Mouse (Mus musculus): ENCODE measurements around the gene P3h1.

The P3h1 gene

GRCm38 (mm10) chr4:119239181-119239682 lies 6.5 kb downstream of the P3h1 start:
- peak in 1 of 2 experiments; percentile 33 for DNase-seq

DNA sequence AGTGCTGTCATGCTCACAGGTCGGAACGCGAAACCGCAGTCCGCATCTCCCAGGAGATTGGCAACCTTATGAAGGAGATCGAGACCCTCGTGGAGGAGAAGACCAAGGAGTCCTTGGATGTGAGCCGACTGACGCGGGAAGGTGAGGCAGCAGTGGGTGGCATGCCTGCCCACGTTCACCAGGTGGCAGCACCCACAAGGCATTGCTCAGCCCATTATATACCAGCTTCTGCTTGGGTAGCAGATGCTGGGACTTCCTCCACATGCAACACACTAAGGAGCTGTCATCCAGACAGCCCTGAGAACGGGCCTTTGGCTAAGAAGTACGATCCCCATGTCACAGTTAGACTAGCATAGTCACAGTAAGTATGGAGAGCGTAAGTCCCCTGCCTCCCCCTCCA lies 8.9 kb downstream of the P3h1 start:
- DNase-seq, result peak in 1 of 2 experiments; percentile 51

GRCm38 (mm10) chr4:119242571-119242970 lies 9.9 kb downstream of the P3h1 start:
- DNase-seq, result peak in 1 of 2 experiments; percentile 42

GRCm38 (mm10) chr4:119244468-119245240 lies 11.9 kb downstream of the P3h1 start:
- DNase-seq, result no peak

DNA sequence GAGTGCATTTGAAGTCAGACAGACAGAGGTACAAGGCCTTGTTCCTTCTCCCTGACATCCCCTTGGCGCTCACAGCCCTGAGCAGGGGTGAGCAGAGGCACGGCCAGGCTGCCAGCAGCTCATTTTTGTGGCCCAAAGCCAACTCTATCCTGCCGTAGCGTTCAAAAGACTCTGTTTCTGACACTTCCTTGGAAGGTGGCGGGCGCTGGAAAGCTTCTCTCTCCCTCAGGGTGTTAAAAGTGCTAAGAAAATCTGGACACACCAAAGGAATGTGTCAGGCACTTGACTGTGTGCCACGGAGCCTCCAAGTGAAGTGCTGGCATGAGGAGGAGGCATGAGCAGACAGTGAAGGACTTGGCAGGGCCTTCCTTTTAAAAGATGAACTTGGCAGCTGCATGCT lies 12.8 kb downstream of the P3h1 start:
- peak in 1 of 2 experiments; percentile 28 for DNase-seq

DNA sequence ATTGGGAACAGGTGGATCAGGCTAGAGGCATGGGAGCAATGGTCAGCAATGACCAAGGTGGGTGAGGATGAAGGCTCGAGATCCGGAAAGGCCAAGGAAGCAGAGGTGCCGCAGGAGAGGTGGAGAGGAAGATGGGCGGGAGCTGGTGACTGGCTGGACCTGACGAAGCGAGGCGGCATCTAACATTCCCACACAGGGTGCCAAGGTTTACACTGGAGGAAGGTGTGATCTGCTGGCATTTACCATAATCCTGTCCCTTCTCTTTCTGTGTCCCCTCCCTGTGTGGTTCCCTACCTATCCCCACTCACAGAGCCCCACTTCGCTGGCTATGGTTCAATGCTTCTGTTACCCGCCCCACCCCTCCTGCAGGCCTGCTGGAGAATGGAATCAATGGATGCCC lies 13.2 kb downstream of the P3h1 start:
- no peak for DNase-seq

DNA sequence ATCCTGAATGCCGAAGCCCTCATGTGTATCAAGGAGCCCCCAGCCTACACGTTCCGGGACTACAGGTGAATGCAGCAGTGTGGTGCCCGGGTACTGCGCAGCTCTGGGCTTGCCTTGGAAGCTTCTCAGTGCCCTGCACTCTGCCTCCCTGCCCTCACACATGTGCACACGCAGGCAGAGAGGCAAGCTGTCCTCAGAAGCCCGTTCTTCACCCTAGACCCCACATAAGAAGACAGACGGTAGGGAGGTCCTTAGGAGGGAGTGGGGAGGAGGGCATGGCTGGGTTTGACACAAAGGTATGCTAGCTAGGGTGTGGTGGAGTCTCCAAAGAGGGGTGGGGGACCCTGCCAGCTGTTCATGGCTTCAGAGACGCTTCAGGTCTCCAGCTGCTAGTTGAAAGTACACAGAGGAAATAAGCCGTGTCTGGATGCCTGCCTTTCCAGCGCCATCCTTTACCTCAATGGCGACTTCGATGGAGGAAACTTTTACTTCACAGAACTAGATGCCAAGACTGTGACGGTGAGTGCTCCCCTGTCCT lies 14.0 kb downstream of the P3h1 start:
- no peak for DNase-seq

- DNase-seq, result peak; percentile 63 to 80
Measured at GRCm38 (mm10) chr4:119247462-119248235, 14.9 kb downstream of the P3h1 start.

GRCm38 (mm10) chr4:119248407-119248965 lies 15.8 kb downstream of the P3h1 start:
- DNase-seq, result no peak

DNA sequence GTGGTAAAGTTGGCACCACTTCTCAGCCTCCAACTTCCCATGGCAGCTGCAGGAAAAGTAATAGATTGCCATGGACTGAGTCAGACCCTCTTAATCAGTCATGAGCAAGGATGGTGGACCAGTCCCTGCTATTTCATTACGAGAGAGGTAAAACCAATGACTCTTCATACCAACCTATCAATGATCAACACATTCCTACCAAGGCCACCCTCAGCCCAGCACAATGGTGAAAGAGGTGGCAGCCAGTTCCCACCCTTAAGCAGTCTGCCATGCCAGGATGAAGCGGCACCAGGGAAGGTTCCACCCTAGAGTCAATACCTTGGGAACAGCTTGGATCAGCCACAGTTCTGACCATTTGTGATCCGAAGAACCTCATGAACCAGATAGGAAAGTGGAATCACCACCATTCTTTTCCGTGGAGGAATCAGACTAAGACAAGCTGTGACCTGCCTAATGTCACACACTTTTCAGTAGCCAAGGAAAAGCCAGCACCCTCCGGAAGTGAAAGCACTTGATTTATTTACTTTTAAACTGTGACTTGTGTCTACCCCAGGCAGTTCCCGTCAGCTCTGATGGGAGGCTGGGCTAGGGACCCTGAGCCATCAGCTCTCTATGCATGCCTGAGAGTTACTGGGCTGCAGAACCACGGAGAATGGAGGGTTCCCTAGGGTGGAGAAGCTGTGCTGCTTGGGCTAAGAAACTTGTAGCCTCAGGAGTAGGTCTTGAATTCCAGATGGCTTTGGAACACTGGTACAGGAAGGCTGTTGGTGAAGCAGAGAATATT lies 19.5 kb downstream of the P3h1 start:
- DNase-seq, result no peak

GRCm38 (mm10) chr4:119254012-119254618 lies 21.4 kb downstream of the P3h1 start:
- DNase-seq, result peak; percentile 49 to 74

GRCm38 (mm10) chr4:119255351-119255750 lies 22.6 kb downstream of the P3h1 start, which contains the start of gene Cldn19:
TSS of gene Cldn19 (plus strand) at chr4:119255414.
- DNase-seq, result no peak

- no peak for DNase-seq
Measured at GRCm38 (mm10) chr4:119257083-119257482, 24.4 kb downstream of the P3h1 start.

DNA sequence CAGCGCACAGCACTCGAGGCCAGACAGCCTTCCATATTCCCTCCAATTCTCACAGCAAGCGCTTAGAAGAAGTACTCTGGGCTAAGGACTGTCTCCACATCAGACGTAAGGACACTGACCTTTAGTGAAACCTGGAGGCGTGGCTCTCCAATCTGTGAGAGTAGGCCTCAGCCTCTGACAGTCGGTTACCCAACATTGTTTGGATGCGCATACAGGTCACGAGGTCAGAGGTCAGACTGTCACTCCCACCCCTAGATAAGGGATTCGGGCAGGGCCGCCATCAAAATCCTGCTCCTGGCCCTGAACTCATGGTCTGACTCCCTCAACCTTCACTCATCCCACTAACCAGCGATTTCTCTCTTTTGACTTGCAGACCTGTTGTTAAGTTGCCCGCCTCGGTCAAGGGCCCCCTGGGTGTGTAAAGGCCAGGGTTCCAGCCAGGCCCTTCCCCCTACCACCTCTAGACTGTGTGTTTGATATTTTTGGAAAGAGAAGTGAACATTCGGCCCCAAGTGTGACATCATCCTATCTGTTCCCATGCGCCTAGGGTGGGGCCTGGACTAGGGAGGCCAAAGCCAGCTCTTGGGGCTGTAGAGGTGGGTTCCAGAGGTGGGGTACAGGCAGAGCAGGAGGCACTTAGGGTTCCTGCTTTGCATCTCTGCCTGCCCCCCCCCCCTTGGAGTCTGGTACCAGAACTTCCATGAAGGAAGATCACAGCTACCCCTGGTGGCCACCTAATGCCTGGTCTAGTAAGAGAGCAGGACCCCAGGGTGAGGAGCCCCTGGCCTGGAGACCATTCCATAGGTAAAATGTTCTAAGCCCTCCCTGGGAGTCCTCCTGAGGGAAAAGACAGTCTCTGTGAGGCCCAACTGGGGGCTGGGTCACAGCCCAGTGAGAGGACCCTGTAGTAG lies 26.9 kb downstream of the P3h1 start:
- DNase-seq, result no peak

GRCm38 (mm10) chr4:119261087-119261713 lies 28.5 kb downstream of the P3h1 start:
- DNase-seq, result no peak

- DNase-seq, result no peak
Measured at GRCm38 (mm10) chr4:119262483-119262882, 29.8 kb downstream of the P3h1 start.

GRCm38 (mm10) chr4:119263459-119263858 lies 30.7 kb downstream of the P3h1 start:
- DNase-seq, result no peak

GRCm38 (mm10) chr4:119266606-119267005 lies 33.9 kb downstream of the P3h1 start:
- no peak for DNase-seq

- no peak for DNase-seq
Measured at GRCm38 (mm10) chr4:119274627-119275026, 41.9 kb downstream of the P3h1 start.

DNA sequence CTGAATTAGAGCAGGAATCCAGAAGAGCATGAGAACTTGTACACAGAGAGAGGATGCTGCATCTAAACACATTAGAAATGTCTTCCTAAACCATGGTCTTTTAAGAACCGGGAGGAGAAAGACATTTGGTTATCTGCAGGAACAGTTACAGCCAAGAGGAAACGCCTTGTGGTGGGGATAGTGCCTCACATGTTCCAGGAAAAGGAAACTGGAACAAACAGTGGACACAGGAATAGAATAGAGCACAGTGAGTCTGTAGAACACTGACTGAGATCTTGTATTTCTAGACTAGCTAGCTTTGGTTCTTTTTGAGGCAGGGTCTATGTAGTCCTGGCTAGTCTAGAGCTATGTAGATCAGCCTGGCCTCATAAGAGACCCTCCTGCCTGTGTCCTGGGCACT lies 42.5 kb downstream of the P3h1 start:
- DNase-seq, result no peak

All from kidney, adult 8-10 months (tissue).